Mouse (Mus musculus): Measurements from ENCODE around the gene Atn1. TPM values are rescaled to one million over a fixed set of nuclear protein-coding genes. Genes with fewer than 3 reads are reported as not detected.

Gene Atn1
- total RNA-seq, 1 experiment: 8.9 TPM

GRCm38 (mm10) chr6:124757909-124758848 lies 1.9 kb upstream of the Atn1 start:
- in situ Hi-C loops (cut with MboI; ENCODE audit: low sequenced_read_pairs in 2 of 2, unreplicated experiment in 2 of 2): no loop called here
- Histone ChIP-seq H3K4me1 (ENCODE audit: control insufficient read depth in 2 of 2, insufficient read depth in 2 of 2, low read length in 2 of 2, poor library complexity in 1 of 2) (peaks cover 6 to 13% of the 10 kb centered on the region in 2 experiments; a peak in 3 of 4 replicates), H3K9ac (ENCODE audit: insufficient read depth, low read depth, low read length, poor library complexity, severe bottlenecking) (no peak overlapping the region), H3K4me3 (ENCODE audit: insufficient read depth in 1 of 2, low read depth in 1 of 2, low read length in 2 of 2, poor library complexity in 1 of 2, severe bottlenecking in 1 of 2) (no peak overlapping the region), H3K36me3 (ENCODE audit: control insufficient read depth, insufficient read depth, low read length, poor library complexity, severe bottlenecking) (no peaks in the 10 kb centered on the region; the same call in 1 of the 2 replicates), H3K9me3 (ENCODE audit: control insufficient read depth, insufficient read depth, low read depth, low read length) (no peaks in the 10 kb centered on the region), H3K27ac (ENCODE audit: insufficient read depth, low read depth, low read length, poor library complexity, severe bottlenecking) (no peak overlapping the region)
- TF ChIP-seq MAFK (IDR thresholded peaks at IDR 0.05; ENCODE audit: insufficient read depth, low read depth, low read length): no peak
- TF ChIP-seq ZNF384 (IDR thresholded peaks at IDR 0.05; ENCODE audit: low read depth, low read length): no peak
- TF ChIP-seq ZC3H11A (IDR thresholded peaks at IDR 0.05; ENCODE audit: borderline replicate concordance, low read depth, low read length): no peak
- no peak for TF ChIP-seq HCFC1 (IDR thresholded peaks at IDR 0.05; ENCODE audit: borderline replicate concordance, insufficient read depth, low read length)
- no peak for TF ChIP-seq CHD2 (IDR thresholded peaks at IDR 0.05; ENCODE audit: low read depth, low read length)
- DNase-seq (ENCODE audit: low read depth, low spot score): no peak

- H3K27ac ChIP-seq (ENCODE audit: insufficient read depth, low read depth, low read length, poor library complexity, severe bottlenecking): no peak overlapping the region
- no peaks in the 10 kb centered on the region; the same call in 1 of the 2 replicates for H3K36me3 ChIP-seq (ENCODE audit: control insufficient read depth, insufficient read depth, low read length, poor library complexity, severe bottlenecking)
- TF ChIP-seq MAFK (IDR thresholded peaks at IDR 0.05; ENCODE audit: insufficient read depth, low read depth, low read length) (no peak), HCFC1 (IDR thresholded peaks at IDR 0.05; ENCODE audit: borderline replicate concordance, insufficient read depth, low read length) (no peak), ZNF384 (IDR thresholded peaks at IDR 0.05; ENCODE audit: low read depth, low read length) (no peak), ZC3H11A (IDR thresholded peaks at IDR 0.05; ENCODE audit: borderline replicate concordance, low read depth, low read length) (no peak), CHD2 (IDR thresholded peaks at IDR 0.05; ENCODE audit: low read depth, low read length) (no peak)
- peak overlapping the region; percentile 95; the same call in 1 of the 2 replicates for H3K9ac ChIP-seq (ENCODE audit: insufficient read depth, low read depth, low read length, poor library complexity, severe bottlenecking)
- peak overlapping the region; percentile 73 to 96; a peak in 3 of 4 replicates for H3K4me3 ChIP-seq (ENCODE audit: insufficient read depth in 1 of 2, low read depth in 1 of 2, low read length in 2 of 2, poor library complexity in 1 of 2, severe bottlenecking in 1 of 2)
- no peak for DNase-seq (ENCODE audit: low read depth, low spot score)
- H3K9me3 ChIP-seq (ENCODE audit: control insufficient read depth, insufficient read depth, low read depth, low read length): no peaks in the 10 kb centered on the region
- in situ Hi-C loops (cut with MboI; ENCODE audit: low sequenced_read_pairs in 2 of 2, unreplicated experiment in 2 of 2): no loop called here
- H3K4me1 ChIP-seq (ENCODE audit: control insufficient read depth in 2 of 2, insufficient read depth in 2 of 2, low read length in 2 of 2, poor library complexity in 1 of 2): peaks cover 6 to 13% of the 10 kb centered on the region in 2 experiments; a peak in 3 of 4 replicates
These were observed 1.1 kb upstream of the Atn1 start for GRCm38 (mm10) chr6:124757351-124757880.

GRCm38 (mm10) chr6:124756652-124757350 lies 477 bp upstream of the Atn1 start:
- TF ChIP-seq HCFC1 (IDR thresholded peaks at IDR 0.05; ENCODE audit: borderline replicate concordance, insufficient read depth, low read length) (no peak), CHD2 (IDR thresholded peaks at IDR 0.05; ENCODE audit: low read depth, low read length) (no peak), ZNF384 (IDR thresholded peaks at IDR 0.05; ENCODE audit: low read depth, low read length) (no peak), ZC3H11A (IDR thresholded peaks at IDR 0.05; ENCODE audit: borderline replicate concordance, low read depth, low read length) (no peak), MAFK (IDR thresholded peaks at IDR 0.05; ENCODE audit: insufficient read depth, low read depth, low read length) (no peak)
- Histone ChIP-seq H3K4me1 (ENCODE audit: control insufficient read depth in 2 of 2, insufficient read depth in 2 of 2, low read length in 2 of 2, poor library complexity in 1 of 2) (peaks cover 6 to 13% of the 10 kb centered on the region in 2 experiments; a peak in 3 of 4 replicates), H3K9ac (ENCODE audit: insufficient read depth, low read depth, low read length, poor library complexity, severe bottlenecking) (peak overlapping the region; percentile 95), H3K4me3 (ENCODE audit: insufficient read depth in 1 of 2, low read depth in 1 of 2, low read length in 2 of 2, poor library complexity in 1 of 2, severe bottlenecking in 1 of 2) (peak overlapping the region; percentile 73 to 96), H3K9me3 (ENCODE audit: control insufficient read depth, insufficient read depth, low read depth, low read length) (no peaks in the 10 kb centered on the region), H3K36me3 (ENCODE audit: control insufficient read depth, insufficient read depth, low read length, poor library complexity, severe bottlenecking) (no peaks in the 10 kb centered on the region; the same call in 1 of the 2 replicates), H3K27ac (ENCODE audit: insufficient read depth, low read depth, low read length, poor library complexity, severe bottlenecking) (peak overlapping the region; percentile 81)
- no peak for DNase-seq (ENCODE audit: low read depth, low spot score)
- in situ Hi-C loops (cut with MboI; ENCODE audit: low sequenced_read_pairs in 2 of 2, unreplicated experiment in 2 of 2): no loop called here

- peaks cover 6 to 13% of the 10 kb centered on the region in 2 experiments; a peak in 3 of 4 replicates for H3K4me1 ChIP-seq (ENCODE audit: control insufficient read depth in 2 of 2, insufficient read depth in 2 of 2, low read length in 2 of 2, poor library complexity in 1 of 2)
- no peaks in the 10 kb centered on the region for H3K9me3 ChIP-seq (ENCODE audit: control insufficient read depth, insufficient read depth, low read depth, low read length)
- no peak overlapping the region; the same call in 1 of the 2 replicates for H3K27ac ChIP-seq (ENCODE audit: insufficient read depth, low read depth, low read length, poor library complexity, severe bottlenecking)
- H3K4me3 ChIP-seq (ENCODE audit: insufficient read depth in 1 of 2, low read depth in 1 of 2, low read length in 2 of 2, poor library complexity in 1 of 2, severe bottlenecking in 1 of 2): peak overlapping the region; percentile 71 to 96
- no peak for TF ChIP-seq ZNF384 (IDR thresholded peaks at IDR 0.05; ENCODE audit: low read depth, low read length)
- TF ChIP-seq ZC3H11A (IDR thresholded peaks at IDR 0.05; ENCODE audit: borderline replicate concordance, low read depth, low read length): no peak
- no peak for TF ChIP-seq CHD2 (IDR thresholded peaks at IDR 0.05; ENCODE audit: low read depth, low read length)
- TF ChIP-seq MAFK (IDR thresholded peaks at IDR 0.05; ENCODE audit: insufficient read depth, low read depth, low read length): no peak
- TF ChIP-seq HCFC1 (IDR thresholded peaks at IDR 0.05; ENCODE audit: borderline replicate concordance, insufficient read depth, low read length): no peak
- DNase-seq (ENCODE audit: low read depth, low spot score): no peak
- no peaks in the 10 kb centered on the region for H3K36me3 ChIP-seq (ENCODE audit: control insufficient read depth, insufficient read depth, low read length, poor library complexity, severe bottlenecking)
- peak overlapping the region; percentile 95 for H3K9ac ChIP-seq (ENCODE audit: insufficient read depth, low read depth, low read length, poor library complexity, severe bottlenecking)
- in situ Hi-C loops (cut with MboI; ENCODE audit: low sequenced_read_pairs in 2 of 2, unreplicated experiment in 2 of 2): no loop called here
These were observed 1.0 kb downstream of the Atn1 start for GRCm38 (mm10) chr6:124755306-124755705.

All from ES-E14 (cell line).